Mouse (Mus musculus): ENCODE results near the gene Tmed1. TPM values are rescaled to one million over a fixed set of nuclear protein-coding genes. Genes with fewer than 3 reads are reported as not detected.
"Not testable (repeated sequence)": the region's sequence is repeated elsewhere in the genome, so short reads cannot be mapped to it uniquely, and the experiment has no call there.

Gene Tmed1
- polyA plus RNA-seq, 1 experiment from 2014 or later: 134 TPM

GRCm38 (mm10) chr9:21545351-21545915 lies 35.4 kb upstream of the Tmed1 start:
- Histone ChIP-seq H3K4me1 (peaks cover 17% of the 10 kb centered on the region), H3K27me3 (ENCODE audit: insufficient read depth, poor library complexity, severe bottlenecking) (no peaks in the 10 kb centered on the region), H3K4me3 (peak overlapping the region; percentile 87), H3K27ac (peak overlapping the region; percentile 99), H3K36me3 (peaks cover 7% of the 10 kb centered on the region), H3K9me3 (no peaks in the 10 kb centered on the region)
- 14% methylated on average over 9 of the region's 9 CpGs for WGBS
- no peak for DNase-seq (ENCODE audit: low spot score)

GRCm38 (mm10) chr9:21542001-21542400 lies 31.9 kb upstream of the Tmed1 start:
- DNase-seq (ENCODE audit: low spot score); H3K27me3 ChIP-seq (ENCODE audit: insufficient read depth, poor library complexity, severe bottlenecking); H3K27ac ChIP-seq; H3K36me3 ChIP-seq; H3K4me3 ChIP-seq; H3K9me3 ChIP-seq: not testable (repeated sequence)
- H3K4me1 ChIP-seq: peaks cover 11% of the 10 kb centered on the region
- WGBS: 81% methylated on average over 2 of the region's 2 CpGs

GRCm38 (mm10) chr9:21539981-21540753 lies 30.1 kb upstream of the Tmed1 start:
- H3K36me3 ChIP-seq: no peaks in the 10 kb centered on the region
- WGBS: 58% methylated on average over 7 of the region's 7 CpGs
- no peaks in the 10 kb centered on the region for H3K9me3 ChIP-seq
- no peaks in the 10 kb centered on the region for H3K27me3 ChIP-seq (ENCODE audit: insufficient read depth, poor library complexity, severe bottlenecking)
- peaks cover 15% of the 10 kb centered on the region for H3K4me1 ChIP-seq
- no peak for DNase-seq (ENCODE audit: low spot score)
- no peak overlapping the region for H3K4me3 ChIP-seq
- H3K27ac ChIP-seq: no peak overlapping the region

GRCm38 (mm10) chr9:21537009-21537408 lies 27.0 kb upstream of the Tmed1 start:
- no peaks in the 10 kb centered on the region for H3K36me3 ChIP-seq

GRCm38 (mm10) chr9:21536501-21536900 lies 26.4 kb upstream of the Tmed1 start:
- WGBS: 93% methylated on average over 14 of the region's 14 CpGs
- H3K4me1 ChIP-seq: peaks cover 11% of the 10 kb centered on the region; the same call in 1 of the 2 replicates
- no peaks in the 10 kb centered on the region for H3K36me3 ChIP-seq
- no peak overlapping the region for H3K27ac ChIP-seq
- H3K27me3 ChIP-seq (ENCODE audit: insufficient read depth, poor library complexity, severe bottlenecking): no peaks in the 10 kb centered on the region
- no peak overlapping the region for H3K4me3 ChIP-seq
- H3K9me3 ChIP-seq: no peaks in the 10 kb centered on the region
- no peak for DNase-seq (ENCODE audit: low spot score)

More at GRCm38 (mm10) chr9:21537009-21537408, 27.0 kb upstream of the Tmed1 start:
- H3K27me3 ChIP-seq (ENCODE audit: insufficient read depth, poor library complexity, severe bottlenecking): no peaks in the 10 kb centered on the region
- 74% methylated on average over 4 of the region's 4 CpGs for WGBS
- H3K27ac ChIP-seq: no peak overlapping the region
- no peak overlapping the region for H3K4me3 ChIP-seq
- H3K4me1 ChIP-seq: peaks cover 11% of the 10 kb centered on the region; the same call in 1 of the 2 replicates
- no peaks in the 10 kb centered on the region for H3K9me3 ChIP-seq
- no peak for DNase-seq (ENCODE audit: low spot score)

- 53% methylated on average over 1 of the region's 1 CpGs for whole genome bisulfite sequencing
- no peak for DNase-seq (ENCODE audit: low spot score)
- Histone ChIP-seq H3K4me1 (peaks cover 8% of the 10 kb centered on the region), H3K27me3 (ENCODE audit: insufficient read depth, poor library complexity, severe bottlenecking) (no peaks in the 10 kb centered on the region), H3K4me3 (no peak overlapping the region), H3K9me3 (no peaks in the 10 kb centered on the region), H3K36me3 (no peaks in the 10 kb centered on the region), H3K27ac (no peak overlapping the region)
These were observed 17.9 kb upstream of the Tmed1 start for GRCm38 (mm10) chr9:21527917-21528324.

- Histone ChIP-seq H3K36me3 (no peaks in the 10 kb centered on the region), H3K4me3 (no peak overlapping the region), H3K9me3 (no peaks in the 10 kb centered on the region), H3K4me1 (peaks cover 8% of the 10 kb centered on the region), H3K27ac (no peak overlapping the region), H3K27me3 (ENCODE audit: insufficient read depth, poor library complexity, severe bottlenecking) (no peaks in the 10 kb centered on the region)
- no peak for DNase-seq (ENCODE audit: low spot score)
- WGBS: 88% methylated on average over 2 of the region's 2 CpGs
These were observed 17.2 kb upstream of the Tmed1 start for GRCm38 (mm10) chr9:21527100-21527801.

GRCm38 (mm10) chr9:21526634-21526944 lies 16.5 kb upstream of the Tmed1 start:
- DNase-seq (ENCODE audit: low spot score): no peak
- WGBS: 63% methylated on average over 3 of the region's 3 CpGs
- Histone ChIP-seq H3K4me3 (no peak overlapping the region), H3K36me3 (no peaks in the 10 kb centered on the region), H3K27me3 (ENCODE audit: insufficient read depth, poor library complexity, severe bottlenecking) (no peaks in the 10 kb centered on the region), H3K27ac (no peak overlapping the region), H3K4me1 (peaks cover 8% of the 10 kb centered on the region), H3K9me3 (no peaks in the 10 kb centered on the region)

GRCm38 (mm10) chr9:21525937-21526633 lies 16.0 kb upstream of the Tmed1 start, which contains the start of gene AB124611:
Gene AB124611, plus strand, starts transcription at chr9:21526176.
- DNase-seq (ENCODE audit: low spot score): no peak
- H3K27me3 ChIP-seq (ENCODE audit: insufficient read depth, poor library complexity, severe bottlenecking): no peaks in the 10 kb centered on the region
- H3K4me1 ChIP-seq: peaks cover 8% of the 10 kb centered on the region
- H3K4me3 ChIP-seq: no peak within 1 kb of the TSS
- H3K36me3 ChIP-seq: no peaks in the 10 kb centered on the region
- peak within 1 kb of the TSS; percentile 29; the same call in 1 of the 2 replicates for H3K27ac ChIP-seq
- H3K9me3 ChIP-seq: no peaks in the 10 kb centered on the region
- 61% methylated on average over 14 of the region's 14 CpGs for WGBS

GRCm38 (mm10) chr9:21525142-21525936 lies 15.3 kb upstream of the Tmed1 start:
- Histone ChIP-seq H3K36me3 (no peaks in the 10 kb centered on the region), H3K27ac (no peak overlapping the region), H3K9me3 (no peaks in the 10 kb centered on the region), H3K27me3 (ENCODE audit: insufficient read depth, poor library complexity, severe bottlenecking) (no peaks in the 10 kb centered on the region), H3K4me1 (peaks cover 8% of the 10 kb centered on the region), H3K4me3 (no peak overlapping the region)
- WGBS: 76% methylated on average over 7 of the region's 7 CpGs
- no peak for DNase-seq (ENCODE audit: low spot score)

- WGBS: 77% methylated on average over 6 of the region's 6 CpGs
- H3K4me3 ChIP-seq; H3K27ac ChIP-seq; H3K4me1 ChIP-seq; H3K9me3 ChIP-seq; H3K27me3 ChIP-seq (ENCODE audit: insufficient read depth, poor library complexity, severe bottlenecking); DNase-seq (ENCODE audit: low spot score); H3K36me3 ChIP-seq: not testable (repeated sequence)
These were observed 8.6 kb upstream of the Tmed1 start for GRCm38 (mm10) chr9:21518690-21519089.

- Histone ChIP-seq H3K4me3 (no peak overlapping the region), H3K27ac (no peak overlapping the region), H3K4me1 (no peaks in the 10 kb centered on the region), H3K36me3 (no peaks in the 10 kb centered on the region), H3K27me3 (ENCODE audit: insufficient read depth, poor library complexity, severe bottlenecking) (no peaks in the 10 kb centered on the region), H3K9me3 (no peaks in the 10 kb centered on the region)
- 81% methylated on average over 6 of the region's 6 CpGs for WGBS
- no peak for DNase-seq (ENCODE audit: low spot score)
These were observed 8.0 kb upstream of the Tmed1 start for GRCm38 (mm10) chr9:21517947-21518495.

Data from heart, embryonic 10.5 days (tissue).